Mouse (Mus musculus) CH12.LX (cell line): ENCODE measurements around the gene Arhgef26. TPM values are rescaled to one million over a fixed set of nuclear protein-coding genes. Genes with fewer than 3 reads are reported as not detected.

Experiments
- DNase-seq: peaks from one replicate; pipeline ENCODE4 v3.0.0-alpha.2; 2013; ENCODE audit errors: extremely low read depth
- H3K27ac ChIP-seq: 2 replicates; pipeline ENCODE4 v1.5.1; 2012; ENCODE audit warnings: low read depth, mild to moderate bottlenecking, control low read depth, moderate library complexity; ENCODE audit not compliant: insufficient read depth
- H3K27me3 ChIP-seq: replicated peaks from 2 replicates; pipeline ENCODE3; 2012; ENCODE audit warnings: inconsistent platforms
- H3K36me3 ChIP-seq, 2 experiments: replicated peaks in 1 of 2; 2 replicates each; pipeline versions ENCODE3 to v1.6.1; 2012; ENCODE audit warnings: inconsistent platforms in 1 of 2, low read length in 1 of 2, mild to moderate bottlenecking in 1 of 2, mixed read lengths in 1 of 2, moderate library complexity in 1 of 2; ENCODE audit not compliant: control insufficient read depth in 1 of 2, insufficient read depth in 1 of 2
- H3K4me1 ChIP-seq, 2 experiments: 2 replicates each; pipeline ENCODE4 v1.6.1; 2012; ENCODE audit warnings: inconsistent platforms in 1 of 2, moderate library complexity in 1 of 2; ENCODE audit not compliant: insufficient read depth in 2 of 2, control insufficient read depth in 1 of 2
- H3K4me2 ChIP-seq: 2 replicates; pipeline ENCODE4 v1.6.1; 2012; ENCODE audit warnings: low read depth, mild to moderate bottlenecking, control low read depth; ENCODE audit not compliant: poor library complexity, insufficient read depth, severe bottlenecking
- H3K4me3 ChIP-seq, 3 experiments: fragments of 150-350 bp in 1 of 3; sonication (generic) in 1 of 3; replicated peaks in 1 of 3; 2 replicates each; pipeline versions ENCODE3 to v1.5.1; 2011 to 2012; ENCODE audit warnings: low read depth in 2 of 3, low read length in 2 of 3, mild to moderate bottlenecking in 2 of 3, moderate library complexity in 2 of 3, control low read depth in 1 of 3, improper control_type of control experiment in 1 of 3, inconsistent platforms in 1 of 3, mixed read lengths in 1 of 3; ENCODE audit not compliant: poor library complexity in 1 of 3
- H3K79me2 ChIP-seq: replicated peaks from 2 replicates; pipeline ENCODE4 v1.6.1; 2012; ENCODE audit warnings: mild to moderate bottlenecking, moderate library complexity; ENCODE audit not compliant: control insufficient read depth, poor library complexity, insufficient read depth, severe bottlenecking; ENCODE audit errors: extremely low read depth
- H3K9ac ChIP-seq: 2 replicates; pipeline ENCODE4 v1.6.1; 2012; ENCODE audit warnings: low read depth, mild to moderate bottlenecking, control low read depth, moderate library complexity; ENCODE audit not compliant: insufficient read depth
- H3K9me3 ChIP-seq: replicated peaks from 2 replicates; pipeline ENCODE3; 2012; ENCODE audit warnings: low read length, inconsistent platforms, mixed read lengths
- GABPA ChIP-seq: IDR thresholded peaks from 2 replicates; pipeline ENCODE4 v1.6.1; 2012; ENCODE audit warnings: low read depth, low read length, improper control_type of control experiment, inconsistent platforms; ENCODE audit not compliant: insufficient replicate concordance
- TBP ChIP-seq: conservative IDR thresholded peaks from 2 replicates; pipeline ENCODE4 v1.6.1; 2011; ENCODE audit warnings: low read depth, low read length, improper control_type of control experiment
- dilution Hi-C: fragments of 300-500 bp; cut with MboI; formaldehyde crosslinking; loops from 2 replicates; pipeline ENCODE4 v1.14.3; 2020; ENCODE audit warnings: low sequenced_read_pairs; ENCODE audit not compliant: extremely low pct_unique_long_range_greater_than_20kb, extremely low pct_ligation_motif_present
- in situ Hi-C: fragments of 300-500 bp; cut with MboI; formaldehyde crosslinking; loops from 3 replicates; pipeline ENCODE4 v1.14.3; 2019; ENCODE audit warnings: low sequenced_read_pairs, low pct_ligation_motif_present, low pct_unique_long_range_greater_than_20kb, mixed read lengths
- polyA plus RNA-seq: library from polyadenylated mRNA; unstranded; fragments of >175 nt; gene quantifications from 2 replicates; pipeline ENCODE4 v1.2.1, GENCODE M21; 2012; ENCODE audit warnings: low read depth; ENCODE audit not compliant: insufficient read length
- total RNA-seq, 2 experiments: library from RNA; depleted of rRNA; stranded (reverse); fragments of 300-350 nt in 1 of 2; fragments of >200 nt in 1 of 2; gene quantifications; 2 replicates each; pipeline ENCODE4 v1.2.3; 2012 to 2014

Gene Arhgef26
- total and polyA plus RNA-seq, 3 experiments = under 0.01 to 0.11 TPM; not detected in 1

DNA sequence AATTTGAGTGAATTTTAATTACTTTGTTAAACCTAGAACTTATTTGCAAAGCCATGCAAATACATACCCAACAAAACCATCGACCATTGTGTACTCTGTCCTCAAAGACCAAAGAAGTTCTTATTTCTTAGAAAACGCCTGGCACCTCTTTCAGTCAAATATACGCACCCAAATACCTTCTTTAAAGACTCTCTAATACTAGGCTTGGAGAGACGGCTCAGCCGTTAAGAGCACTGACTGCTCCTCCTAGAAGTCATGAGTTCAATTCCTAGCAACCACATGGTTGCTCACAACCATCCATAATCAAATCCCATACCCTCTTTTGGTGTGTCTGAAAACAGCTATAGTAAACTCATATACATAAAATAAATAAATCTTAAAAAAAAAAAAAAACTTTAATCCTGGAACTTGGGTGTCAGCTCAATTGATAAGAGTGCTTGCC lies 169.1 kb downstream of the Arhgef26 start:
- peaks cover 0 to 6% of the 10 kb centered on the region in 2 experiments; a peak in 1 of 4 replicates for H3K4me1 ChIP-seq
- H3K36me3 ChIP-seq = peaks cover 0 to under 1% of the 10 kb centered on the region in 2 experiments
- no peaks in the 10 kb centered on the region for H3K9me3 ChIP-seq
- no peaks in the 10 kb centered on the region for H3K27me3 ChIP-seq
- no peak overlapping the region for H3K9ac ChIP-seq
- peak overlapping the region; percentile 82 to 100 (median 86) for H3K4me3 ChIP-seq
- H3K79me2 ChIP-seq = peaks cover 20% of the 10 kb centered on the region
- no peak overlapping the region for H3K27ac ChIP-seq
- TF ChIP-seq TBP = 0 out of 2 replicates have a peak, but pooled peaks have one; percentile 11
- TF ChIP-seq GABPA = no peak
- in situ Hi-C loops (no loop called here), dilution Hi-C loops (no loop called here)
- no peak for DNase-seq
- peak overlapping the region; percentile 57; the same call in 1 of the 2 replicates for H3K4me2 ChIP-seq

Other genes with a start within 250 kb of the Arhgef26 start
- 29.7 and 29.8 TPM in 2 replicates for gene Dhx36, start 168.7 kb downstream of the Arhgef26 start, total RNA-seq (2012; rRNA removed)
- 66.3 and 71.7 TPM in 2 replicates for gene Dhx36, start 168.7 kb downstream of the Arhgef26 start, total RNA-seq (2014; rRNA removed)
- 33.8 and 35.0 TPM in 2 replicates for gene Dhx36, start 168.7 kb downstream of the Arhgef26 start, polyA plus RNA-seq